Mouse (Mus musculus) embryo, embryonic 10.5 days (tissue): ENCODE data around the gene Zyg11a.
"Not testable (repeated sequence)": the region's sequence is repeated elsewhere in the genome, so short reads cannot be mapped to it uniquely, and the experiment has no call there.

Experiments used
- DNase-seq: peaks from one replicate; pipeline ENCODE4 v3.0.0-alpha.2; 2015; ENCODE audit warnings: low spot score

Zyg11a gene

DNA sequence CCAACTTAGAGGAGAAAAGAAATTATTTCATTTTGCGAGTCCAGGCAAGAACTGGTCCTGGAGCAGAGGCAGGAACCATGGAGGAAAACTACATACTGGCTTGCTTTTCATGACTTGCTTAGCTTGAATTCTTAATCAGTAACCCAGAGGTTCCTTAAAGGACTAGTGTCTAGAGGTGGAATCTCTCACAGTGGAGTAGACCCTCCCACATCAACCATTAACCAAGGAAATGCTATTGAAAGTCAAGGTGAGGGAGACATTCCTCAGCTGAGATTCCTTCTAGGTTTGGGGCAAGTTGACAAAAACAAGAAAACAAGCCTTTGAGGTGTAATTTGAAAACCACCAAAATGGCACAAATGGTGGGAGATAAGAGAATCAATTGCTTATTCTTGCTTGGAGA is 73.0 kb downstream of the Zyg11a start, which contains the start of gene Scp2:
Gene Scp2 (minus strand): TSS at position 119 of the 400 bp plus-strand sequence.
- DNase-seq: no peak

- no peak for DNase-seq
Observed at GRCm38 (mm10) chr4:108143778-108144177, 74.1 kb downstream of the Zyg11a start.

- not testable (repeated sequence) for DNase-seq
Observed at GRCm38 (mm10) chr4:108143178-108143577, 74.7 kb downstream of the Zyg11a start.

DNA sequence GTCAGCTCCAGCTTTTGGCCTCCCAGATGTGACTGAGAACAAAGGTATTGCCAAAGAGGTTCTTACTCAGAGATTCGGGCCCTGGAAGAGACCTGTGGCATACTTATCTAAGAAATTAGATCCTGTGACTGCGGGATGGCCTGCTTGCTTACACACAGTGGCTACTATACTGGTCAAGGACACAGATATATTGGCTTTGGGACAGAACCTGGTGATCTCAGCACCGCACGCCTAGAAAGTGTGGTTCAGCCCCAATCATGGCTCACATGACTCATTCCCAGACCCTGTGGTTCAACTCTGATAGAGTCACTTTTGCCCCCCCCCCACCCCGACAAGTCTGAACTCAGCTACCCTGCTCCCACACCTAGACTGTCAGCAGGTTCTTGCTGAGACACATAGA is 80.9 kb downstream of the Zyg11a start:
- DNase-seq: no peak
